Mouse (Mus musculus) C2C12 (cell line): ENCODE data around the gene Qrfp. TPM values are rescaled to one million over a fixed set of nuclear protein-coding genes. Genes with fewer than 3 reads are reported as not detected.

ENCODE experiments used
- H3K27me3 ChIP-seq: one replicate; pipeline ENCODE4 v1.6.1; 2011; ENCODE audit not compliant: control insufficient read depth, insufficient read depth, insufficient read length
- H3K36me3 ChIP-seq: one replicate; pipeline ENCODE4 v1.6.1; 2011; ENCODE audit not compliant: control insufficient read depth, insufficient read depth
- H3K4me3 ChIP-seq: one replicate; pipeline ENCODE4 v1.5.1; 2011; ENCODE audit warnings: mild to moderate bottlenecking, control low read depth; ENCODE audit not compliant: poor library complexity, insufficient read depth, severe bottlenecking
- H3K79me2 ChIP-seq: one replicate; pipeline ENCODE4 v1.6.1; 2011; ENCODE audit not compliant: control insufficient read depth, insufficient read depth
- H3K79me3 ChIP-seq: one replicate; pipeline ENCODE4 v1.6.1; 2011; ENCODE audit warnings: low read depth, control low read depth
- H3ac ChIP-seq: one replicate; pipeline ENCODE3; 2011; ENCODE audit warnings: low read depth; ENCODE audit not compliant: control insufficient read depth, insufficient read length
- CEBPB ChIP-seq: IDR thresholded peaks from one replicate; pipeline ENCODE4 v1.6.1; 2011; ENCODE audit warnings: low read depth, mild to moderate bottlenecking, control low read depth, moderate library complexity
- CTCF ChIP-seq: IDR thresholded peaks from one replicate; pipeline ENCODE4 v1.5.1; 2011; ENCODE audit not compliant: control insufficient read depth, insufficient read depth, insufficient read length
- FOSL1 ChIP-seq: IDR thresholded peaks from one replicate; pipeline ENCODE4 v1.8.0; 2011; ENCODE audit warnings: mild to moderate bottlenecking, low read length; ENCODE audit not compliant: poor library complexity, insufficient read depth, severe bottlenecking
- MAX ChIP-seq: IDR thresholded peaks from one replicate; pipeline ENCODE4 v1.6.1; 2011; ENCODE audit warnings: mild to moderate bottlenecking, control low read depth
- MYOD1 ChIP-seq: IDR thresholded peaks from one replicate; pipeline ENCODE4 v1.6.1; 2011; ENCODE audit warnings: low read depth; ENCODE audit not compliant: control insufficient read depth, insufficient read length
- MYOG ChIP-seq: IDR thresholded peaks from one replicate; pipeline ENCODE4 v1.6.1; 2011; ENCODE audit not compliant: control insufficient read depth, insufficient read length; ENCODE audit errors: extremely low read depth
- USF1 ChIP-seq: IDR thresholded peaks from one replicate; pipeline ENCODE4 v1.6.1; 2011; ENCODE audit warnings: low read depth, mild to moderate bottlenecking, control low read depth, moderate library complexity
- polyA plus RNA-seq: library from polyadenylated mRNA; unstranded; fragments of >200 nt; fragmentation: generic; extraction: Trizol; gene quantifications from one replicate; pipeline ENCODE4 v1.2.1, GENCODE M21; 2012; ENCODE audit warnings: missing spikeins

The Qrfp gene
- polyA plus RNA-seq, 1 experiment: 4.1 TPM

DNA sequence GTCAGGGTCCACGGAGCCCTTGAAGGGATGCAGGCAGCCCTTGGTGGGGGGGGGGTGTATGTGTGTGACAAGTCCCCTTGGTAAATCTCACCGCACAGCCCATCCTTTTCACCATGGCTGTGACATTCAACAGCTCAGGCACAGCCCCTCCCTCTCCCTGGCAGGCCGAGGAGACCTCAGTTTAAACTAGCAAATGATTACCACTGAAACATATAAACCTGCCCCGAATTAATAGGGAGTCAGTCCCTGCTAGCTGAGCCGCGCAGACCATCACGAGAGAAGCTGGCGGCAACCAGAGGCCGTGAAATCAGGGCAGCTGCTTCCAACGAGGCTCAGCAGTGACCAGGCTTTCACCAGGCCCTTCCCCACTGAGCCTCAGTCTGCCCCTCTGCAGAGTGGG, 25.7 kb upstream of the Qrfp start:
- Histone ChIP-seq H3K4me3 (no peak overlapping the region), H3ac (no peak overlapping the region), H3K79me3 (no peaks in the 10 kb centered on the region), H3K27me3 (peaks cover 23% of the 10 kb centered on the region), H3K79me2 (no peaks in the 10 kb centered on the region), H3K36me3 (no peaks in the 10 kb centered on the region)
- TF ChIP-seq CEBPB (no peak), MYOD1 (no peak), CTCF (no peak), USF1 (no peak), FOSL1 (no peak), MYOG (no peak), MAX (no peak)

DNA sequence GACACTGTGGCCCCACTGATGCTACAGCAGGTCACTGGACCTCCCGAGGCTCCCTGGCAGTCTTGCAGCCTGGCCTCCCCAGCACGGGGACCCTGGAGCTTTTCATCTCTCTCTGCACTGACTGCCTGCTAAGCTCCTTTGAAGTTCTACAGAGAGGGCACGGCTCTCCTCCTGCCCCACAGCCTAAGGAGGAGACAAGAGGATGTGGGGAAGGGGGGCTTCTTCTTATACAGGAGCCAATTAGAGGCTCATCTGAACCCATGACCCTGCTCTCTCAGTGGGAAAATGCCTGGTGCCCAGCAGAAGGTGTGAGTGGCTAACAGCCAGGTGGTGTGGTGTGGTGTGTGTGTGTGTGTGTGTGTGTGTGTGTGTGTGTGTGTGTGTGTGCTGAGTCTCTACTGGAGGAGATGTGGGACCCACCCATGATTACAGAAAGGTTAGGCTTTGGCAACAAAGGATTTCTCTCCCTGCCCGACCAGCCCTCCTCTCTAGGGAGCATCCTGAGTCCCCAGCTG, 18.0 kb upstream of the Qrfp start:
- Histone ChIP-seq H3K36me3 (no peaks in the 10 kb centered on the region), H3ac (no peak overlapping the region), H3K27me3 (peaks cover 20% of the 10 kb centered on the region), H3K79me2 (no peaks in the 10 kb centered on the region), H3K4me3 (no peak overlapping the region), H3K79me3 (no peaks in the 10 kb centered on the region)
- TF ChIP-seq MYOG (no peak), CTCF (no peak), MYOD1 (no peak), FOSL1 (no peak), CEBPB (no peak), USF1 (no peak), MAX (no peak)

DNA sequence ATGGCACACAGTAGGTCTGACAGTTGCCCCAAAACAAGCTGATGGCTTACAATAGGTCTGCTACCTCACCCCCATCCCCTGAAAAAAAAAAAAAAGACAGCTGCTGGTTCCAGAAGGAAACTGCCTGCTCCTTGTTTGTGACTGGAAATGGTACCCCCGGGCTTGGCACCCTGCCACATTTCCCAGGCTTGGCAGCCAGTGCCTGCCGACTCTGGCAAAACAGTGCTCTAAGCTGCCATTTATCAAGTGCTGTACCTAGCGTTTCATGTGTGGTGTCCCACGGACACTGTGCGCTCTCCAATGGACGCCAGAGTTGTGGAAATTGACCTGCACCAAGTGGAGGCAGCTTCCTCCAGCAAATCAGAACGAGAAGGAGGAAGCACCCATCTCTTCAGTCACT, 17.5 kb upstream of the Qrfp start:
- Histone ChIP-seq H3ac (no peak overlapping the region), H3K4me3 (no peak overlapping the region)
- TF ChIP-seq CEBPB (no peak), USF1 (no peak), FOSL1 (no peak), MAX (no peak), MYOG (no peak), CTCF (no peak)

DNA sequence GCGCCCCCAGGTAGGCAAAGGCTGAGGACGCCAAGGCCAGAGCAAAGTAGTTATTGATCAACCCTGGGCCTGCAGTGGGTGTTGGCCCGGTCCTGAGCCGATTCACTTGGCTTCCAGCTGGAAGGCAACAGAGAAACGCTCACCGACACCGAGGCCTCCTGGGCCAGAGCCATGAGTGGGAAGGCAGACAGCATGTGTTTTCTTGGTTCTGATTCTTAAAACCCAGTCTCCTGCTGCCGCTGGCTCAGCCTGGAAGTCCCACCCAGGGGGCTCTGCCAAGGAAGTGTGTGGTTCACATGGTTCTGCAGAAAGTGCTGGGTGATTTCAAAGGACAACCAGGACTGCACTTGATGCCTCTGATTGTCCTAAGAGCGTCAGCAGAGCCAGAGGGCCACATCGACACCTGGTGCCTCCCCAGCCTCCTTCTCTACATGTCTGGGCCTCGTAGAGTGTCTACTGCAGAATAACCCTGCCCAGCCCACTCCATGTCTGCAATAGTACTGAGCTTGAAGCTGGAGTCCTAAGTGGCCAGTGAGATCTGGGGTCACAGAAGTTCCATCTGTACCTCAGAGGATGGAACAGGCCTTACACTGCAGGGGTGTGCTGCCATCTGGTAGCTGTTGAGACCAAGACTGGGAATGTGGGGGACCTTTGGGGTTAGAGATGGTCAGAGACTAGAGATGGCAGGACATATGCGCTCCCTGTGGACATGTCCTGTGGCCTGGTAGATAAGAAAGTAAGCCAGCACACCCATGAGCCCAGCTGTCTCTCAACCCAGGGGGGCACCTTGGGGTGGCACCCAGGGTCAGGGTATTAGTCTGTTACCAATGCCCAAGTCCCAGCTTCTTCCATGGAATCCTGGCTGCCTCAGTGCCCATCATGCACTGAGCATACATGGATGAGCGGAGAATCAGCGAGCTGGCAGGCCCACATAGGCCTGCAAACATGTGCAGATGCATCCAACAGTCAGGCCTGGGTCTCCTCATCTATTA, 16.0 kb upstream of the Qrfp start:
- peaks cover 8% of the 10 kb centered on the region for H3K27me3 ChIP-seq
- no peaks in the 10 kb centered on the region for H3K36me3 ChIP-seq
- H3ac ChIP-seq: no peak overlapping the region
- no peaks in the 10 kb centered on the region for H3K79me2 ChIP-seq
- no peaks in the 10 kb centered on the region for H3K79me3 ChIP-seq
- TF ChIP-seq USF1 (no peak), CTCF (no peak), FOSL1 (no peak), MAX (no peak), CEBPB (no peak), MYOG (no peak), MYOD1 (no peak)
- no peak overlapping the region for H3K4me3 ChIP-seq

More for the DNA sequence above, 17.5 kb upstream of the Qrfp start:
- H3K27me3 ChIP-seq: peaks cover 20% of the 10 kb centered on the region
- no peaks in the 10 kb centered on the region for H3K79me3 ChIP-seq
- no peaks in the 10 kb centered on the region for H3K36me3 ChIP-seq
- no peaks in the 10 kb centered on the region for H3K79me2 ChIP-seq

DNA sequence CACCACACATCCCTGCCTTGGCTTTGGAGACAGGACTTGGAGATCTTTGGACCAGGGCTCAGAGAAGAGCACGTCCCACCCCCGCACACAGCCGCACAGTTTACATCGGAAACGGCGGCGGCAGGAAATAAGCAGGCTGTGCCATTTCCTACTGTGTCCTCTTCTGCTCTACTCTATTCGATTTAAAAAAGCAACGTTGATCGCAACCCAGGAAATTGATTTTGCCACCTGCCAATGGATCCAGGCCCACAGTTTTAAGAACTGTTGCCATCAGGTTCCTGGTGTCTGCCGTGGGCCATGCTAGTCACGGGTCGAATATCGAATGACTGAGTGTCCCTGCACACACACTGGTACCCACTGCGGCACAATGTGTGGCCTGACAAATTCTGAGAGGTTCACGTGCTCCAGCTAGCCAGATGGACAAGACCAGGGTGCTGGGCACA, 15.1 kb upstream of the Qrfp start:
- Histone ChIP-seq H3ac (no peak overlapping the region), H3K27me3 (peaks cover 4% of the 10 kb centered on the region)
- TF ChIP-seq FOSL1 (no peak), MYOD1 (no peak), CEBPB (no peak)

More for the DNA sequence above, 15.1 kb upstream of the Qrfp start:
- Histone ChIP-seq H3K4me3 (no peak overlapping the region), H3K79me2 (no peaks in the 10 kb centered on the region), H3K79me3 (no peaks in the 10 kb centered on the region), H3K36me3 (no peaks in the 10 kb centered on the region)
